Mouse (Mus musculus): ENCODE data around the gene Lamtor2. TPM values are rescaled to one million over a fixed set of nuclear protein-coding genes. Genes with fewer than 3 reads are reported as not detected.

The Lamtor2 gene
- total and polyA plus RNA-seq, 2 experiments, result 125 to 201 TPM

GRCm38 (mm10) chr3:88541622-88542401 lies 11.1 kb downstream of the Lamtor2 start:
- no peak for TF ChIP-seq CTCF (IDR thresholded peaks at IDR 0.05; ENCODE audit: low read depth, low read length)
- no peaks in the 10 kb centered on the region for H3K79me2 ChIP-seq (ENCODE audit: control insufficient read depth, insufficient read depth, low read length)
- H3K9ac ChIP-seq (ENCODE audit: low read depth, low read length), result no peak overlapping the region
- 88% methylated on average over 7 of the region's 7 CpGs for WGBS
- no peak overlapping the region for H3K27ac ChIP-seq (replicated peaks; ENCODE audit: insufficient read depth, low read depth, low read length)
- no peaks in the 10 kb centered on the region for H3K27me3 ChIP-seq (ENCODE audit: control insufficient read depth, insufficient read depth, low read length)
- H3K4me3 ChIP-seq (ENCODE audit: insufficient read depth, low read depth, low read length), result no peak overlapping the region
- no peaks in the 10 kb centered on the region for H3K4me1 ChIP-seq (ENCODE audit: control insufficient read depth, insufficient read depth, low read length)
- DNase-seq (ENCODE audit: extremely low read depth, low read depth, low spot score), result no peak
- no peaks in the 10 kb centered on the region for H3K36me3 ChIP-seq (ENCODE audit: control insufficient read depth, insufficient read depth, low read length)

DNA sequence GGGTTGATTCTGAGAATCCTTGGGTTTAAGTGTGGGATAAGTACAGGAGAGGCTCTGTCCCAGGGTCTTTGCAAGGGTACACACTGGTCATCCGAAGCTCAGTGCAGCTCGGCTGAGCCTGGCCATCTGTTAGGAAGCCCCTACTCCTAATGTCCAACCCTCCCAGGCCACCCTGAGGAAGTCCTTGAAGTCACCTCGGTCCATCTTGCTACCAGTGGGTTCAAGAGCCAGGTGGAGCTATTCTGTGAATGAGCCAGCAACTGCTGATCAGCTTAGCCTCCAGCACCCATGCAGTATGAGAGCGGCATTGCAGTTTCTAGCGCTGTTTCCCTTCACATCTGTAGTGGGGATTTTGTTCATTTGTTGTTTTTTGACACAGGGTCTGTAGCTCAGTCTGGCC lies 12.8 kb downstream of the Lamtor2 start:
- Histone ChIP-seq H3K4me1 (ENCODE audit: control insufficient read depth, insufficient read depth, low read length) (no peaks in the 10 kb centered on the region), H3K4me3 (ENCODE audit: insufficient read depth, low read depth, low read length) (no peak overlapping the region), H3K36me3 (ENCODE audit: control insufficient read depth, insufficient read depth, low read length) (no peaks in the 10 kb centered on the region), H3K79me2 (ENCODE audit: control insufficient read depth, insufficient read depth, low read length) (no peaks in the 10 kb centered on the region), H3K9ac (ENCODE audit: low read depth, low read length) (no peak overlapping the region), H3K27me3 (ENCODE audit: control insufficient read depth, insufficient read depth, low read length) (no peaks in the 10 kb centered on the region), H3K27ac (replicated peaks; ENCODE audit: insufficient read depth, low read depth, low read length) (no peak overlapping the region)
- 86% methylated on average over 5 of the region's 5 CpGs for WGBS
- TF ChIP-seq CTCF (IDR thresholded peaks at IDR 0.05; ENCODE audit: low read depth, low read length) (no peak), POLR2A (IDR thresholded peaks at IDR 0.05; ENCODE audit: extremely low read depth, insufficient read depth, low read length) (no peak)
- DNase-seq (ENCODE audit: extremely low read depth, low read depth, low spot score), result no peak

DNA sequence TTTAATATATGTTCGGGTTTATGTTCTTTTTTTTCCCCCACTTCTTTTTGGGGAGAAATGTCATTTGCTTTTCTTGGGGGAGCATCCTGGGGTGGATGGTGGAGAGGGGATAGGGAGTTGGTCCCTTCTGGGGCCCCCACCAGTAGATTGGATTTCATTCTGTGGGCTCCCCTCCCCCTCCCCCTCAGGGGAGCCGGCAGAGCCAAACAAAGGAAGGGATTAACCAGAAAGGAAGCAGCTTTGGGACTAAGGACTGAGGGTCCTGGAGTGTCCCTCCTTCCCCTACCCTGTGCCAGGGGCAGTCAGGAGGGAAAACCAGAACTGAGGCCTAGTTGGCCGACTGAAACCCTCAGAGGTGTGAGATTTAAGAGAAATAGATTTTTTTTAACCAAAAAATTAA lies 13.5 kb downstream of the Lamtor2 start:
- Histone ChIP-seq H3K36me3 (ENCODE audit: control insufficient read depth, insufficient read depth, low read length) (no peaks in the 10 kb centered on the region), H3K4me3 (ENCODE audit: insufficient read depth, low read depth, low read length) (no peak overlapping the region), H3K9ac (ENCODE audit: low read depth, low read length) (no peak overlapping the region), H3K27me3 (ENCODE audit: control insufficient read depth, insufficient read depth, low read length) (no peaks in the 10 kb centered on the region), H3K27ac (replicated peaks; ENCODE audit: insufficient read depth, low read depth, low read length) (no peak overlapping the region), H3K79me2 (ENCODE audit: control insufficient read depth, insufficient read depth, low read length) (no peaks in the 10 kb centered on the region), H3K4me1 (ENCODE audit: control insufficient read depth, insufficient read depth, low read length) (no peaks in the 10 kb centered on the region)
- WGBS, result 60% methylated on average over 3 of the region's 3 CpGs
- no peak for DNase-seq (ENCODE audit: extremely low read depth, low read depth, low spot score)
- TF ChIP-seq POLR2A (IDR thresholded peaks at IDR 0.05; ENCODE audit: extremely low read depth, insufficient read depth, low read length) (no peak), CTCF (IDR thresholded peaks at IDR 0.05; ENCODE audit: low read depth, low read length) (no peak)

DNA sequence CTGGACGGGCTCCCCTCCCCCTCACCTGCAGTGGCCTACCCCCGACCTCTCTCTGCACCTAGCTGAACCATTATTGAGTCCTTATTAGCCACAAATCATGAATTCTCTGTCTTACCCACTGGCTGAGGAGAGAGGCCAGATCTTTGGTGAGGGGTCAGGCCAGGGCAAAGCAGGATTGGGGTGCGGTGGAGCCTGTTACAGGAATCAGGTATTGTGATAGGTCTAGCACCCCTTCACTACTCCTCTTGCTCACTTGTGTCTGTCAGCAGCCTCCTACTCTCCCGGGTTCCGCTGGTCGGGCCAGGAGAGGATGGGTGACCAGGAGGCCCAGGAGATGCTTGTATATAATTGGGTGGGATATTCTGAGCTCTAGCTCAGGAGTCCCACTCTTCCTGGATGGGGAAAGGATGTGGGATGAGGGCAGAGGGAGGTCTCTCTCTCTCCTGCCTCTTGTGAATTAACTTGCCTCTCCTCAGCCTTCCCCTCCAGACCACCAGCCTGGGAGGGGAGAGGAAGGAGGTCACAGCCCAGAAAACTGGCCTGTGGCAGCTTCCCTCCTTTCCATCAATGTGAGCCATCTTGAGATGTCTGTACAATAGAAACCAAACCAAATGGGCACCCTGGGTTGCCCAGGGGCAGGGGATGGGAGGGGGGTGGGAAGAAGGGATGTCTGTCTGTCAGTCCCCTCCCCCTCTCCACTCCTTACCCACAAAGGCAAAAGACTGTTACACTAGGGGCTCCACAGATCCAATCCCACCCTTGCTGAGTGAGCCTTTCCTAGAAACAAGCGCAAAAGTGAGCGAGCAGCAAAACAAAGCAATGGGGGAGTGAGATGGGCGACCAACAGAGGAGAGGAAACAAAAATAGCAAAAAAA lies 14.4 kb downstream of the Lamtor2 start:
- no peaks in the 10 kb centered on the region for H3K27me3 ChIP-seq (ENCODE audit: control insufficient read depth, insufficient read depth, low read length)
- TF ChIP-seq POLR2A (IDR thresholded peaks at IDR 0.05; ENCODE audit: extremely low read depth, insufficient read depth, low read length) (no peak), CTCF (IDR thresholded peaks at IDR 0.05; ENCODE audit: low read depth, low read length) (no peak)
- no peak overlapping the region for H3K27ac ChIP-seq (replicated peaks; ENCODE audit: insufficient read depth, low read depth, low read length)
- WGBS, result 85% methylated on average over 9 of the region's 9 CpGs
- no peaks in the 10 kb centered on the region for H3K36me3 ChIP-seq (ENCODE audit: control insufficient read depth, insufficient read depth, low read length)
- no peak overlapping the region for H3K4me3 ChIP-seq (ENCODE audit: insufficient read depth, low read depth, low read length)
- H3K4me1 ChIP-seq (ENCODE audit: control insufficient read depth, insufficient read depth, low read length), result no peaks in the 10 kb centered on the region
- H3K9ac ChIP-seq (ENCODE audit: low read depth, low read length), result no peak overlapping the region
- DNase-seq (ENCODE audit: extremely low read depth, low read depth, low spot score), result no peak
- H3K79me2 ChIP-seq (ENCODE audit: control insufficient read depth, insufficient read depth, low read length), result no peaks in the 10 kb centered on the region

DNA sequence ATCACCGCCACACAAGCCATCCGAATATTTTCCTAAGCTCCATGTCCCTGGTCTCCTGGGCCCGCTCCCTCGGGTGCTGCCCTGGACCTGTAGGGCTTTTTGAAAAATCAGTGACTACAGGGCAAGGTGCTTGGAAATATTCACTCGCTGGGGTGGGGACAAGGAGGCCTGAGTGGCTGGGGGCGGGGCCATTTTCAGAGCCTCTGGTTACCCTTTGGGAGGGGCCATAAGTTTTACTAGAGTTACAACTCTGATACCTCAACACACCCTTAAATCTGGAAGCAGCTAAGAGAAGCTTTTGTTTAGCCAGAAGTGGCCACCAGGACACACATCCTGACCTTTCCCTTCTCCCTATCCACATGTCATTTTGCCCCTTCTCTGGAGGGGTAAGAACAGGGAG lies 15.7 kb downstream of the Lamtor2 start:
- no peak for TF ChIP-seq CTCF (IDR thresholded peaks at IDR 0.05; ENCODE audit: low read depth, low read length)
- TF ChIP-seq POLR2A (IDR thresholded peaks at IDR 0.05; ENCODE audit: extremely low read depth, insufficient read depth, low read length), result no peak
- H3K9ac ChIP-seq (ENCODE audit: low read depth, low read length), result no peak overlapping the region
- no peaks in the 10 kb centered on the region for H3K36me3 ChIP-seq (ENCODE audit: control insufficient read depth, insufficient read depth, low read length)
- no peaks in the 10 kb centered on the region for H3K4me1 ChIP-seq (ENCODE audit: control insufficient read depth, insufficient read depth, low read length)
- H3K27ac ChIP-seq (replicated peaks; ENCODE audit: insufficient read depth, low read depth, low read length), result no peak overlapping the region
- H3K4me3 ChIP-seq (ENCODE audit: insufficient read depth, low read depth, low read length), result peak overlapping the region; percentile 50; the same call in 1 of the 2 replicates
- H3K27me3 ChIP-seq (ENCODE audit: control insufficient read depth, insufficient read depth, low read length), result no peaks in the 10 kb centered on the region
- H3K79me2 ChIP-seq (ENCODE audit: control insufficient read depth, insufficient read depth, low read length), result no peaks in the 10 kb centered on the region
- 71% methylated on average over 6 of the region's 6 CpGs for WGBS
- DNase-seq (ENCODE audit: extremely low read depth, low read depth, low spot score), result no peak

Data from liver, adult 2 months (tissue).